Mouse (Mus musculus): ENCODE data around the gene Phykpl.

- TF ChIP-seq CTCF (IDR thresholded peaks at IDR 0.05; ENCODE audit: low read depth), result no peak
- TF ChIP-seq EP300 (optimal IDR thresholded peaks at IDR 0.05), result no peak
Measured at GRCm38 (mm10) chr11:51643202-51643601, 58.6 kb downstream of the Phykpl start.

All from stomach, postnatal 0 days (tissue).